8 mouse cellular contexts compared by ENCODE assay signal in genomic region chr6:135148506-135148905, GRCm38 (mm10). TPM values are rescaled to one million over a fixed set of nuclear protein-coding genes. Genes with fewer than 3 reads are reported as not detected.
DNase-seq lines count a peak whose midpoint lies in the region; ATAC-seq and TF ChIP-seq lines count a peak whose summit lies in the region.
"Had no signal": no experiment of that assay in that cellular context is flagged by ENCODE, and none has a peak within 500 bp of the region (broad histone marks: within the 10 kb centered on the region; RNA-seq: fewer than 3 reads in every experiment).

No protein-coding gene starts in this region.

- no peak overlapping the region for H3K4me2 ChIP-seq in limb, embryonic 11.5 days (ENCODE audit: low read depth, severe bottlenecking)

- no peaks in the 10 kb centered on the region for H3K27me3 ChIP-seq in limb, embryonic 11.5 days (ENCODE audit: control insufficient read depth, insufficient read depth, low read length)
- no peaks in the 10 kb centered on the region; the same call in 1 of the 2 replicates for H3K27me3 ChIP-seq in limb, embryonic 10.5 days (ENCODE audit: low read depth, poor library complexity, severe bottlenecking)

- H3K9me3 ChIP-seq in limb, embryonic 11.5 days (ENCODE audit: control insufficient read depth, low read length), result 0 out of 2 replicates have a peak, but pooled peaks cover 2% of the 10 kb centered on the region
- H3K9me3 ChIP-seq in limb, embryonic 10.5 days (replicated peaks), result no peaks in the 10 kb centered on the region

- peak; percentile 63; the same call in 1 of the 2 replicates for TF ChIP-seq CTCF in embryonic fibroblast, embryonic 13.5 days (IDR thresholded peaks at IDR 0.05; ENCODE audit: borderline replicate concordance, insufficient read depth, low read length)

- no peak for TF ChIP-seq POLR2A in embryonic fibroblast, embryonic 13.5 days (IDR thresholded peaks at IDR 0.05; ENCODE audit: low read depth, low read length)

- 43% methylated on average over 1 of the region's 1 CpGs for WGBS in limb, embryonic 11.5 days
- 31% methylated on average over 1 of the region's 1 CpGs for WGBS in limb, embryonic 10.5 days

- DNase-seq in limb, embryonic 11.5 days (ENCODE audit: low spot score), result peak; percentile 56
- no peak for DNase-seq in limb, embryonic 10.5 days (ENCODE audit: low spot score)
- DNase-seq in adrenal gland, postnatal 36 days, result peak; percentile 40 to 51
- DNase-seq in lung, postnatal 25 days (ENCODE audit: low spot score), result peak; percentile 36
- DNase-seq in frontal cortex, adult 2 months (ENCODE audit: extremely low spot score in 1 of 2, low spot score in 1 of 2), result no peak

- no peak overlapping the region for H3K9ac ChIP-seq in limb, embryonic 11.5 days (ENCODE audit: low read length)

- H3K4me3 ChIP-seq in limb, embryonic 11.5 days (ENCODE audit: low read depth, low read length), result no peak overlapping the region
- no peak overlapping the region for H3K4me3 ChIP-seq in limb, embryonic 10.5 days
- no peak overlapping the region for H3K4me3 ChIP-seq in embryonic fibroblast, embryonic 13.5 days (ENCODE audit: insufficient read depth, low read length)
- H3K4me3 ChIP-seq: erythroblast, embryonic 14.5 days had no signal

- no peak overlapping the region for H3K27ac ChIP-seq in limb, embryonic 11.5 days (replicated peaks; ENCODE audit: low read depth, low read length)
- H3K27ac ChIP-seq in limb, embryonic 10.5 days, result no peak overlapping the region
- H3K27ac ChIP-seq in embryonic fibroblast, embryonic 13.5 days (ENCODE audit: insufficient read depth, low read length), result no peak overlapping the region

- ATAC-seq in limb, embryonic 11.5 days (ENCODE audit: insufficient number of reproducible peaks, low FRiP score, low TSS enrichment, low read depth), result peak; percentile 40; the same call in 1 of the 2 replicates
- ATAC-seq in frontal cortex, adult (ENCODE audit: low TSS enrichment), result no peak

- no peaks in the 10 kb centered on the region for H3K4me1 ChIP-seq in limb, embryonic 11.5 days (ENCODE audit: control insufficient read depth, insufficient read depth, low read length)
- H3K4me1 ChIP-seq in limb, embryonic 10.5 days, result no peaks in the 10 kb centered on the region
- no peaks in the 10 kb centered on the region for H3K4me1 ChIP-seq in embryonic fibroblast, embryonic 13.5 days (ENCODE audit: control insufficient read depth, insufficient read depth, low read length)

- H3K36me3 ChIP-seq in limb, embryonic 11.5 days (ENCODE audit: control insufficient read depth, insufficient read depth, low read length), result no peaks in the 10 kb centered on the region
- H3K36me3 ChIP-seq in limb, embryonic 10.5 days, result no peaks in the 10 kb centered on the region

RNA-seq across cellular contexts. Expression of gene Gprc5d, which starts 30.4 kb away (rescaled TPM):
- not detected in 2 replicates for polyA plus RNA-seq in limb, embryonic 11.5 days (2014; fragmentation: Nextera tagmentation; extraction: Ambion mirVana)
- not detected in 2 replicates for polyA plus RNA-seq in limb, embryonic 10.5 days (2016; fragmentation: Nextera tagmentation; extraction: Ambion mirVana)
- not detected for total RNA-seq in adrenal gland, postnatal 36 days (2021)
- polyA plus RNA-seq in embryonic fibroblast, embryonic 13.5 days (2011; ENCODE audit: insufficient read length, low read depth, missing spikeins), result 0.40 TPM in 1 of 2 replicates, not detected in the other
- polyA plus RNA-seq in frontal cortex, adult 2 months (2012; rRNA removed), result 0.48 and 0.59 TPM in 2 replicates

RNA-seq across cellular contexts. Expression of gene Fam234b, which starts 49.3 kb away (rescaled TPM):
- polyA plus RNA-seq in limb, embryonic 11.5 days (2014; fragmentation: Nextera tagmentation; extraction: Ambion mirVana), result 20.4 and 21.2 TPM in 2 replicates
- polyA plus RNA-seq in limb, embryonic 10.5 days (2016; fragmentation: Nextera tagmentation; extraction: Ambion mirVana), result 14.0 and 18.7 TPM in 2 replicates
- 10 to 100 TPM; 26.5 to 31.9 TPM for total RNA-seq in adrenal gland, postnatal 36 days (2021)
- polyA plus RNA-seq in embryonic fibroblast, embryonic 13.5 days (2011; ENCODE audit: insufficient read length, low read depth, missing spikeins), result 10.1 and 13.7 TPM in 2 replicates
- polyA plus RNA-seq in frontal cortex, adult 2 months (2012; rRNA removed), result 157 and 162 TPM in 2 replicates

RNA-seq across cellular contexts. Expression of gene Hebp1, which starts 49.3 kb away (rescaled TPM):
- 1.3 and 3.8 TPM in 2 replicates for polyA plus RNA-seq in limb, embryonic 11.5 days (2014; fragmentation: Nextera tagmentation; extraction: Ambion mirVana)
- 3.8 and 4.3 TPM in 2 replicates for polyA plus RNA-seq in limb, embryonic 10.5 days (2016; fragmentation: Nextera tagmentation; extraction: Ambion mirVana)
- total RNA-seq in adrenal gland, postnatal 36 days (2021), result 10 to 100 TPM; 18.2 to 28.0 TPM
- polyA plus RNA-seq in embryonic fibroblast, embryonic 13.5 days (2011; ENCODE audit: insufficient read length, low read depth, missing spikeins), result 32.3 and 41.7 TPM in 2 replicates
- polyA plus RNA-seq in frontal cortex, adult 2 months (2012; rRNA removed), result 34.4 and 38.2 TPM in 2 replicates

Comparison
In these comparisons a context has a peak if more than half of its experiments do, and no peak if none do; other contexts are left out.
1. DNase-seq: peak in limb, embryonic 11.5 days (single experiment), adrenal gland, postnatal 36 days (2 of 2) and lung, postnatal 25 days (single experiment); none in limb, embryonic 10.5 days (single experiment) and frontal cortex, adult 2 months (0 of 2).